ENCODE assay signal across 8 mouse cellular contexts in the genomic region with DNA sequence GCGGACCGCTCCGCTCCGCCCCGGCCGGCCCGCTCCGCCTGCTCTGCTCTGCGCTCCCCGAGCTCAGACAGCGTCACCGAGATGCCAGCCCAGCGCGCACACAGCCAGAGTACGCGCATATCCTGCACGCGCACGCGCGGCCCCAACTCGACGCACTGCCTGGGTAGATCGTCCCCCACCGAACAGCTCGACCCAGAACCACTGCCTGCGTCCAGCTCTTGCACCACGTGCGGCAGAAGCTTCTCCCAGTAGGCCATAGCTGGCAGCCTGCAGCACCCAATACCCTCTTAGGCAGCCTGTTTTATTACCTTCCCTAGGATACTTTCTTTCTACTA. TPM values are rescaled to one million over a fixed set of nuclear protein-coding genes. Genes with fewer than 3 reads are reported as not detected.
DNase-seq lines count a peak whose midpoint lies in the region; ATAC-seq lines count a peak whose summit lies in the region.

A gene (minus strand): TSS at position 220 of the 335 bp plus-strand sequence.

- H3K4me2 ChIP-seq in midbrain, embryonic 11.5 days, result peak within 1 kb of the TSS; percentile 52

- H3K4me1 ChIP-seq in erythroblast, embryonic 14.5 days (ENCODE audit: control insufficient read depth), result peaks cover 81% of the 10 kb centered on the region
- peaks cover 52% of the 10 kb centered on the region for H3K4me1 ChIP-seq in embryonic facial prominence, embryonic 10.5 days
- peaks cover 65% of the 10 kb centered on the region for H3K4me1 ChIP-seq in limb, embryonic 10.5 days
- H3K4me1 ChIP-seq in midbrain, embryonic 11.5 days (ENCODE audit: control insufficient read depth, insufficient read depth, low read length), result peaks cover 40% of the 10 kb centered on the region

- peak within 1 kb of the TSS; percentile 39 for H3K4me3 ChIP-seq in erythroblast, embryonic 14.5 days (replicated peaks)
- peak within 1 kb of the TSS; percentile 59 for H3K4me3 ChIP-seq in embryonic facial prominence, embryonic 10.5 days
- peak within 1 kb of the TSS; percentile 77 for H3K4me3 ChIP-seq in limb, embryonic 10.5 days
- H3K4me3 ChIP-seq in midbrain, embryonic 11.5 days (ENCODE audit: low read depth, low read length), result peak within 1 kb of the TSS; percentile 29

- peaks cover 71% of the 10 kb centered on the region for H3K36me3 ChIP-seq in erythroblast, embryonic 14.5 days (ENCODE audit: control insufficient read depth)
- H3K36me3 ChIP-seq in embryonic facial prominence, embryonic 10.5 days (replicated peaks), result peaks cover 70% of the 10 kb centered on the region
- H3K36me3 ChIP-seq in limb, embryonic 10.5 days, result peaks cover 71% of the 10 kb centered on the region
- peaks cover 23% of the 10 kb centered on the region for H3K36me3 ChIP-seq in midbrain, embryonic 11.5 days (ENCODE audit: control insufficient read depth, insufficient read depth, low read length)
- peaks cover 5% of the 10 kb centered on the region; the same call in 1 of the 2 replicates for H3K36me3 ChIP-seq in splenic B cell, adult 2 months (ENCODE audit: control insufficient read depth, insufficient read depth, low read length, poor library complexity, severe bottlenecking)

- ATAC-seq in erythroblast, adult 5-6 weeks (replicated peaks; ENCODE audit: low FRiP score, poor library complexity, severe bottlenecking), result no peak
- ATAC-seq in midbrain, embryonic 11.5 days (ENCODE audit: low FRiP score), result no peak

- no peaks in the 10 kb centered on the region for H3K27me3 ChIP-seq in erythroblast, embryonic 14.5 days (ENCODE audit: control insufficient read depth)
- H3K27me3 ChIP-seq in embryonic facial prominence, embryonic 10.5 days (replicated peaks; ENCODE audit: low read depth, poor library complexity, severe bottlenecking), result no peaks in the 10 kb centered on the region
- H3K27me3 ChIP-seq in limb, embryonic 10.5 days (ENCODE audit: low read depth, poor library complexity, severe bottlenecking), result no peaks in the 10 kb centered on the region
- no peaks in the 10 kb centered on the region; the same call in 1 of the 2 replicates for H3K27me3 ChIP-seq in midbrain, embryonic 11.5 days (ENCODE audit: control insufficient read depth, insufficient read depth, low read length)
- H3K27me3 ChIP-seq in splenic B cell, adult 2 months (ENCODE audit: control insufficient read depth, insufficient read depth, low read length, poor library complexity, severe bottlenecking), result no peaks in the 10 kb centered on the region

- no peaks in the 10 kb centered on the region for H3K9me3 ChIP-seq in erythroblast, embryonic 14.5 days (ENCODE audit: control insufficient read depth, low read length)
- H3K9me3 ChIP-seq in embryonic facial prominence, embryonic 10.5 days, result no peaks in the 10 kb centered on the region
- H3K9me3 ChIP-seq in limb, embryonic 10.5 days (replicated peaks), result no peaks in the 10 kb centered on the region
- no peaks in the 10 kb centered on the region for H3K9me3 ChIP-seq in midbrain, embryonic 11.5 days (ENCODE audit: control insufficient read depth, low read length)

- H3K27ac ChIP-seq in embryonic facial prominence, embryonic 10.5 days (replicated peaks), result peak within 1 kb of the TSS; percentile 80
- H3K27ac ChIP-seq in limb, embryonic 10.5 days, result peak within 1 kb of the TSS; percentile 79
- no peak within 1 kb of the TSS; the same call in 1 of the 2 replicates for H3K27ac ChIP-seq in midbrain, embryonic 11.5 days (ENCODE audit: low read depth, low read length)

- peak; percentile 77 for DNase-seq in embryonic facial prominence, embryonic 10.5 days (ENCODE audit: low spot score)
- DNase-seq in heart, adult 18-20 months, result peak; percentile 78 to 82
- DNase-seq in kidney, adult 18-20 months, result peak; percentile 74
- DNase-seq in limb, embryonic 10.5 days (ENCODE audit: low spot score), result peak; percentile 77
- peak; percentile 95 for DNase-seq in midbrain, embryonic 11.5 days (ENCODE audit: low spot score, missing footprints)
- peak; percentile 41 for DNase-seq in splenic B cell, adult 2 months (ENCODE audit: low read depth, low spot score)

- H3K9ac ChIP-seq in midbrain, embryonic 11.5 days (ENCODE audit: low read length), result peak within 1 kb of the TSS; percentile 43

- 3% methylated on average over 29 of the region's 29 CpGs for WGBS in embryonic facial prominence, embryonic 10.5 days
- 2% methylated on average over 29 of the region's 29 CpGs for WGBS in limb, embryonic 10.5 days
- 1% methylated on average over 27 of the region's 29 CpGs for WGBS in midbrain, embryonic 11.5 days

RNA-seq across cellular contexts. Expression of the gene that starts here (rescaled TPM):
- polyA plus RNA-seq in erythroblast, embryonic 14.5 days (2012), result 0.22 and 0.54 TPM in 2 replicates
- not detected in 2 replicates for total RNA-seq in erythroblast, adult 5-6 weeks (2015; ENCODE audit: low replicate concordance)
- total RNA-seq in erythroblast, adult 5-6 weeks (2017; ENCODE audit: low replicate concordance), result 4.7 TPM in 1 of 2 replicates, not detected in the other
- 1.2 and 1.4 TPM in 2 replicates for polyA plus RNA-seq in embryonic facial prominence, embryonic 10.5 days (2016; fragmentation: Nextera tagmentation; extraction: Ambion mirVana)
- 1 to 10 TPM; 1.8 to 2.3 TPM for total RNA-seq in heart, adult 18-20 months (2021)
- polyA plus RNA-seq in limb, embryonic 10.5 days (2016; fragmentation: Nextera tagmentation; extraction: Ambion mirVana), result 1.0 and 1.2 TPM in 2 replicates
- 2.3 and 3.2 TPM in 2 replicates for polyA plus RNA-seq in midbrain, embryonic 11.5 days (2014; fragmentation: Nextera tagmentation; extraction: Ambion mirVana)

Comparison
In these comparisons a context has a peak if more than half of its experiments do, and no peak if none do; other contexts are left out.
1. DNase-seq: peak in every context shown above with its lines; median percentile 95 in midbrain, embryonic 11.5 days; 80 in heart, adult 18-20 months; 77 in embryonic facial prominence, embryonic 10.5 days; 77 in limb, embryonic 10.5 days; 74 in kidney, adult 18-20 months; 41 in splenic B cell, adult 2 months.